Mouse (Mus musculus) cerebellum, adult 2 months (tissue): Measurements from ENCODE around the gene Zbtb7b.
A peak's percentile ranks its signal among the peaks of the same experiment; 100 is the strongest.

Source experiments
- CTCF ChIP-seq: fragments of 200-500 bp; IDR thresholded peaks from 2 replicates; pipeline ENCODE4 v1.5.1; 2011; ENCODE audit warnings: low read depth, mild to moderate bottlenecking, control low read depth, low read length, moderate library complexity, borderline replicate concordance; ENCODE audit not compliant: insufficient read depth
- POLR2A ChIP-seq: fragments of 200-500 bp; IDR thresholded peaks from 2 replicates; pipeline ENCODE4 v1.6.1; 2011; ENCODE audit warnings: low read length, control low read depth, borderline replicate concordance; ENCODE audit not compliant: insufficient read depth

- TF ChIP-seq CTCF, result no peak
- TF ChIP-seq POLR2A, result peak; percentile 90
These were observed 35.9 kb upstream of the Zbtb7b start, which contains the start of gene Pygo2 for GRCm38 (mm10) chr3:89430171-89431159.
